Mouse (Mus musculus): ENCODE measurements around the gene Sec62. TPM values are rescaled to one million over a fixed set of nuclear protein-coding genes. Genes with fewer than 3 reads are reported as not detected.
"Not testable (repeated sequence)": the region's sequence is repeated elsewhere in the genome, so short reads cannot be mapped to it uniquely, and the experiment has no call there.

Sec62 gene
- polyA plus RNA-seq, 1 experiment from 2014 or later: 60.5 TPM

GRCm38 (mm10) chr3:30845755-30846154 lies 53.1 kb downstream of the Sec62 start:
- Histone ChIP-seq H3K9ac (no peak overlapping the region), H3K27ac (no peak overlapping the region), H3K36me3 (no peaks in the 10 kb centered on the region), H3K4me3 (no peak overlapping the region), H3K27me3 (replicated peaks) (no peaks in the 10 kb centered on the region), H3K9me3 (replicated peaks) (no peaks in the 10 kb centered on the region), H3K4me2 (no peak overlapping the region), H3K4me1 (no peaks in the 10 kb centered on the region)
- no peak for ATAC-seq
- WGBS (ENCODE audit: insufficient replicate concordance): 65% methylated on average over 2 of the region's 2 CpGs

- Histone ChIP-seq H3K4me2 (no peak overlapping the region), H3K9me3 (replicated peaks) (no peaks in the 10 kb centered on the region), H3K36me3 (no peaks in the 10 kb centered on the region), H3K4me1 (no peaks in the 10 kb centered on the region), H3K9ac (no peak overlapping the region), H3K4me3 (no peak overlapping the region), H3K27ac (no peak overlapping the region), H3K27me3 (replicated peaks) (peaks cover 7% of the 10 kb centered on the region; the same call in 1 of the 2 replicates)
- no peak for ATAC-seq
- 53% methylated on average over 1 of the region's 1 CpGs for WGBS (ENCODE audit: insufficient replicate concordance)
Measured at GRCm38 (mm10) chr3:30847413-30847812, 54.7 kb downstream of the Sec62 start.

- WGBS (ENCODE audit: insufficient replicate concordance): 53% methylated on average over 4 of the region's 6 CpGs
- H3K36me3 ChIP-seq: no peaks in the 10 kb centered on the region
Measured at GRCm38 (mm10) chr3:30851422-30851821, 58.7 kb downstream of the Sec62 start.

GRCm38 (mm10) chr3:30853596-30853995 lies 60.9 kb downstream of the Sec62 start:
- H3K4me2 ChIP-seq: no peak overlapping the region
- peaks cover 11% of the 10 kb centered on the region; the same call in 1 of the 2 replicates for H3K4me1 ChIP-seq
- H3K27ac ChIP-seq: no peak overlapping the region
- no peaks in the 10 kb centered on the region for H3K36me3 ChIP-seq
- H3K9me3 ChIP-seq (replicated peaks): no peaks in the 10 kb centered on the region
- no peak overlapping the region for H3K4me3 ChIP-seq
- 67% methylated on average over 5 of the region's 5 CpGs for WGBS (ENCODE audit: insufficient replicate concordance)
- no peak overlapping the region for H3K9ac ChIP-seq
- ATAC-seq: no peak
- peaks cover 50% of the 10 kb centered on the region for H3K27me3 ChIP-seq (replicated peaks)

More at GRCm38 (mm10) chr3:30851422-30851821, 58.7 kb downstream of the Sec62 start:
- no peak overlapping the region for H3K4me3 ChIP-seq
- no peak for ATAC-seq
- H3K9me3 ChIP-seq (replicated peaks): no peaks in the 10 kb centered on the region
- no peak overlapping the region for H3K9ac ChIP-seq
- no peak overlapping the region for H3K4me2 ChIP-seq
- no peak overlapping the region for H3K27ac ChIP-seq
- peaks cover 43% of the 10 kb centered on the region for H3K27me3 ChIP-seq (replicated peaks)
- H3K4me1 ChIP-seq: peaks cover 11% of the 10 kb centered on the region; the same call in 1 of the 2 replicates

GRCm38 (mm10) chr3:30855604-30856458 lies 63.2 kb downstream of the Sec62 start, which contains the start of gene Gpr160:
TSS of gene Gpr160 (plus strand) at chr3:30855950.
- H3K4me3 ChIP-seq: peak within 1 kb of the TSS; percentile 60
- H3K36me3 ChIP-seq: no peaks in the 10 kb centered on the region
- WGBS (ENCODE audit: insufficient replicate concordance): under 1% methylated on average over 75 of the region's 75 CpGs
- H3K27ac ChIP-seq: no peak within 1 kb of the TSS
- H3K4me2 ChIP-seq: peak within 1 kb of the TSS; percentile 90
- H3K9ac ChIP-seq: peak within 1 kb of the TSS; percentile 55
- peaks cover 11% of the 10 kb centered on the region; the same call in 1 of the 2 replicates for H3K4me1 ChIP-seq
- peak; percentile 78 for ATAC-seq
- H3K9me3 ChIP-seq (replicated peaks): no peaks in the 10 kb centered on the region
- peaks cover 50% of the 10 kb centered on the region for H3K27me3 ChIP-seq (replicated peaks)

- Histone ChIP-seq H3K27me3 (replicated peaks) (peaks cover 25% of the 10 kb centered on the region), H3K4me1 (peaks cover 11% of the 10 kb centered on the region; the same call in 1 of the 2 replicates)
- not testable (repeated sequence) for H3K27ac ChIP-seq; ATAC-seq; H3K36me3 ChIP-seq; H3K4me2 ChIP-seq; H3K9ac ChIP-seq; H3K4me3 ChIP-seq; H3K9me3 ChIP-seq (replicated peaks)
- 77% methylated on average over 8 of the region's 8 CpGs for WGBS (ENCODE audit: insufficient replicate concordance)
Measured at GRCm38 (mm10) chr3:30859599-30859998, 66.9 kb downstream of the Sec62 start.

- H3K4me1 ChIP-seq: peaks cover 7% of the 10 kb centered on the region; the same call in 1 of the 2 replicates
- H3K9me3 ChIP-seq (replicated peaks): no peaks in the 10 kb centered on the region
- H3K27ac ChIP-seq: no peak overlapping the region
- H3K36me3 ChIP-seq: no peaks in the 10 kb centered on the region
- peaks cover 13% of the 10 kb centered on the region for H3K27me3 ChIP-seq (replicated peaks)
- no peak overlapping the region for H3K9ac ChIP-seq
- no peak overlapping the region for H3K4me2 ChIP-seq
- no peak overlapping the region for H3K4me3 ChIP-seq
- WGBS (ENCODE audit: insufficient replicate concordance): 47% methylated on average over 4 of the region's 4 CpGs
- ATAC-seq: no peak
Measured at GRCm38 (mm10) chr3:30860705-30861104, 68.0 kb downstream of the Sec62 start.

GRCm38 (mm10) chr3:30863712-30864435 lies 71.2 kb downstream of the Sec62 start:
- Histone ChIP-seq H3K9ac (no peak overlapping the region), H3K4me2 (no peak overlapping the region), H3K27me3 (replicated peaks) (no peaks in the 10 kb centered on the region), H3K4me3 (no peak overlapping the region), H3K4me1 (no peaks in the 10 kb centered on the region), H3K36me3 (no peaks in the 10 kb centered on the region), H3K27ac (no peak overlapping the region), H3K9me3 (replicated peaks) (no peaks in the 10 kb centered on the region)
- 40% methylated on average over 5 of the region's 5 CpGs for WGBS (ENCODE audit: insufficient replicate concordance)
- no peak for ATAC-seq

GRCm38 (mm10) chr3:30864640-30865039 lies 72.0 kb downstream of the Sec62 start:
- ATAC-seq: no peak
- H3K27ac ChIP-seq: no peak overlapping the region
- 11% methylated on average over 1 of the region's 1 CpGs for WGBS (ENCODE audit: insufficient replicate concordance)

GRCm38 (mm10) chr3:30868176-30868575 lies 75.5 kb downstream of the Sec62 start:
- no peak overlapping the region for H3K4me3 ChIP-seq
- H3K36me3 ChIP-seq: no peaks in the 10 kb centered on the region
- WGBS (ENCODE audit: insufficient replicate concordance): 72% methylated on average over 5 of the region's 5 CpGs
- no peaks in the 10 kb centered on the region for H3K9me3 ChIP-seq (replicated peaks)
- no peaks in the 10 kb centered on the region for H3K27me3 ChIP-seq (replicated peaks)
- no peaks in the 10 kb centered on the region for H3K4me1 ChIP-seq
- no peak overlapping the region for H3K27ac ChIP-seq
- ATAC-seq: no peak
- no peak overlapping the region for H3K4me2 ChIP-seq
- H3K9ac ChIP-seq: no peak overlapping the region

More at GRCm38 (mm10) chr3:30864640-30865039, 72.0 kb downstream of the Sec62 start:
- H3K9ac ChIP-seq: no peak overlapping the region
- H3K27me3 ChIP-seq (replicated peaks): no peaks in the 10 kb centered on the region
- H3K36me3 ChIP-seq: no peaks in the 10 kb centered on the region
- H3K4me2 ChIP-seq: no peak overlapping the region
- H3K4me3 ChIP-seq: no peak overlapping the region
- no peaks in the 10 kb centered on the region for H3K9me3 ChIP-seq (replicated peaks)
- no peaks in the 10 kb centered on the region for H3K4me1 ChIP-seq

GRCm38 (mm10) chr3:30868625-30869024 lies 76.0 kb downstream of the Sec62 start:
- Histone ChIP-seq H3K4me2 (no peak overlapping the region), H3K4me3 (no peak overlapping the region), H3K9me3 (replicated peaks) (no peaks in the 10 kb centered on the region), H3K27me3 (replicated peaks) (no peaks in the 10 kb centered on the region), H3K9ac (no peak overlapping the region), H3K36me3 (no peaks in the 10 kb centered on the region), H3K27ac (no peak overlapping the region), H3K4me1 (no peaks in the 10 kb centered on the region)
- 54% methylated on average over 5 of the region's 5 CpGs for WGBS (ENCODE audit: insufficient replicate concordance)
- ATAC-seq: no peak

- 69% methylated on average over 1 of the region's 1 CpGs for WGBS (ENCODE audit: insufficient replicate concordance)
Measured at GRCm38 (mm10) chr3:30869995-30870394, 77.3 kb downstream of the Sec62 start.

More at GRCm38 (mm10) chr3:30869995-30870394, 77.3 kb downstream of the Sec62 start:
- ATAC-seq: no peak
- H3K9ac ChIP-seq: no peak overlapping the region
- H3K4me1 ChIP-seq: no peaks in the 10 kb centered on the region
- H3K27ac ChIP-seq: no peak overlapping the region
- H3K9me3 ChIP-seq (replicated peaks): no peaks in the 10 kb centered on the region
- no peaks in the 10 kb centered on the region for H3K27me3 ChIP-seq (replicated peaks)
- no peak overlapping the region for H3K4me2 ChIP-seq
- H3K36me3 ChIP-seq: no peaks in the 10 kb centered on the region
- no peak overlapping the region for H3K4me3 ChIP-seq

All from liver, embryonic 12.5 days (tissue).